8 mouse cellular contexts compared by ENCODE assay signal in genomic region chr7:126896912-126897311, GRCm38 (mm10). TPM values are rescaled to one million over a fixed set of nuclear protein-coding genes. Genes with fewer than 3 reads are reported as not detected.
A peak's percentile ranks its signal among the peaks of the same experiment; 100 is the strongest.
DNase-seq lines count a peak whose midpoint lies in the region; ATAC-seq and TF ChIP-seq lines count a peak whose summit lies in the region.

No protein-coding gene starts in this region.

- H3K27ac ChIP-seq in heart, adult 2 months = peak overlapping the region; percentile 97
- H3K27ac ChIP-seq in liver, embryonic 12.5 days = peak overlapping the region; percentile 73

- H3K79me2 ChIP-seq in heart, adult 2 months (replicated peaks; ENCODE audit: control insufficient read depth, insufficient read depth, low read length) = no peaks in the 10 kb centered on the region

- no peaks in the 10 kb centered on the region for H3K9me3 ChIP-seq in liver, embryonic 12.5 days (replicated peaks)

- peak overlapping the region; percentile 84 for H3K4me2 ChIP-seq in liver, embryonic 12.5 days

- intact Hi-C loops in heart, adult 2 months (cut with DNase I) = loop anchor here (5.0 kb wide), 2 partner anchors 35 to 130 kb away; partner anchors contain the start of genes Hirip3, Ino80e and Maz
- intact Hi-C loops in heart, postnatal 25 days (cut with DNase I) = loop anchor here (5.0 kb wide), 1 partner anchor 35 kb away; the partner anchor contains the start of genes Hirip3 and Ino80e

- H3K9ac ChIP-seq in heart, adult 2 months (ENCODE audit: low read depth, low read length) = peak overlapping the region; percentile 17
- peak overlapping the region; percentile 79 for H3K9ac ChIP-seq in liver, embryonic 12.5 days

- peak in 1 of 2 experiments; percentile 38 for DNase-seq in heart, adult 2 months
- DNase-seq in heart, postnatal 25 days (ENCODE audit: low spot score) = no peak
- peak; percentile 11 for DNase-seq in thymus, postnatal 4 days
- DNase-seq in thymus, adult 18-20 months = no peak
- no peak for DNase-seq in frontal cortex, adult 2 months (ENCODE audit: extremely low spot score in 1 of 2, low spot score in 1 of 2)
- DNase-seq in frontal cortex, postnatal 10 days (ENCODE audit: low spot score in 2 of 2) = no peak
- DNase-seq in lung, postnatal 10 days = no peak

- WGBS in heart, adult 2 months = 82% methylated on average over 5 of the region's 5 CpGs
- WGBS in liver, embryonic 12.5 days (ENCODE audit: insufficient replicate concordance) = 70% methylated on average over 5 of the region's 5 CpGs

- TF ChIP-seq CTCF in heart, adult 2 months (IDR thresholded peaks at IDR 0.05) = no peak

- peaks cover 8% of the 10 kb centered on the region for H3K4me1 ChIP-seq in heart, adult 2 months (ENCODE audit: control insufficient read depth, insufficient read depth, low read length)
- H3K4me1 ChIP-seq in liver, embryonic 12.5 days = peaks cover 19% of the 10 kb centered on the region

- peak overlapping the region; percentile 75; the same call in 1 of the 2 replicates for H3K4me3 ChIP-seq in heart, adult 2 months
- H3K4me3 ChIP-seq in liver, embryonic 12.5 days = peak overlapping the region; percentile 73

- no peak for TF ChIP-seq POLR2A in heart, adult 2 months (IDR thresholded peaks at IDR 0.05; ENCODE audit: insufficient read depth, low read depth, low read length)

- no peak for TF ChIP-seq EP300 in heart, adult 2 months (IDR thresholded peaks at IDR 0.05; ENCODE audit: insufficient read depth, low read depth, low read length)

- ATAC-seq in liver, embryonic 12.5 days = no peak

- no peaks in the 10 kb centered on the region; the same call in none of the 2 replicates for H3K36me3 ChIP-seq in heart, adult 2 months (ENCODE audit: control insufficient read depth, insufficient read depth, low read length)
- peaks cover under 1% of the 10 kb centered on the region; the same call in 1 of the 2 replicates for H3K36me3 ChIP-seq in liver, embryonic 12.5 days

- H3K27me3 ChIP-seq in heart, adult 2 months (ENCODE audit: control insufficient read depth, insufficient read depth, low read length) = no peaks in the 10 kb centered on the region
- H3K27me3 ChIP-seq in liver, embryonic 12.5 days (replicated peaks) = no peaks in the 10 kb centered on the region

RNA-seq across cellular contexts. Expression of gene Taok2, which starts 12.4 kb away (rescaled TPM):
- total RNA-seq in heart, adult 2 months (2021) = 10 to 100 TPM; 37.4 to 39.8 TPM
- polyA plus RNA-seq in heart, adult 2 months (2012; rRNA removed) = 43.1 and 44.7 TPM in 2 replicates
- 10 to 100 TPM; 43.6 to 44.6 TPM for total RNA-seq in heart, postnatal 25 days (2021)
- polyA plus RNA-seq in liver, embryonic 12.5 days (2016; fragmentation: Nextera tagmentation; extraction: Ambion mirVana) = 20.1 and 20.6 TPM in 2 replicates
- 105 and 110 TPM in 2 replicates for polyA plus RNA-seq in frontal cortex, adult 2 months (2012; rRNA removed)

RNA-seq across cellular contexts. Expression of gene Tmem219, which starts 25.8 kb away (rescaled TPM):
- 10 to 100 TPM in 1 of 2 experiments, 1 to 10 TPM in 1; 8.6 to 12.0 TPM for total RNA-seq in heart, adult 2 months (2021)
- 27.1 and 33.6 TPM in 2 replicates for polyA plus RNA-seq in heart, adult 2 months (2012; rRNA removed)
- 10 to 100 TPM in 1 of 2 experiments, 1 to 10 TPM in 1; 7.6 to 11.5 TPM for total RNA-seq in heart, postnatal 25 days (2021)
- polyA plus RNA-seq in liver, embryonic 12.5 days (2016; fragmentation: Nextera tagmentation; extraction: Ambion mirVana) = 16.7 and 16.9 TPM in 2 replicates
- 27.7 and 30.9 TPM in 2 replicates for polyA plus RNA-seq in frontal cortex, adult 2 months (2012; rRNA removed)

RNA-seq across cellular contexts. Expression of gene Kctd13, which starts 31.8 kb away (rescaled TPM):
- total RNA-seq in heart, adult 2 months (2021) = 1 to 10 TPM; 6.7 TPM
- polyA plus RNA-seq in heart, adult 2 months (2012; rRNA removed) = 12.7 and 13.7 TPM in 2 replicates
- total RNA-seq in heart, postnatal 25 days (2021) = 1 to 10 TPM; 5.3 to 6.8 TPM
- polyA plus RNA-seq in liver, embryonic 12.5 days (2016; fragmentation: Nextera tagmentation; extraction: Ambion mirVana) = 10.3 and 10.7 TPM in 2 replicates
- polyA plus RNA-seq in frontal cortex, adult 2 months (2012; rRNA removed) = 163 and 171 TPM in 2 replicates

RNA-seq across cellular contexts. Expression of gene Ino80e, which starts 34.7 kb away (rescaled TPM):
- total RNA-seq in heart, adult 2 months (2021) = 10 to 100 TPM; 16.8 to 18.3 TPM
- 25.9 and 29.6 TPM in 2 replicates for polyA plus RNA-seq in heart, adult 2 months (2012; rRNA removed)
- 10 to 100 TPM; 17.7 to 18.9 TPM for total RNA-seq in heart, postnatal 25 days (2021)
- polyA plus RNA-seq in liver, embryonic 12.5 days (2016; fragmentation: Nextera tagmentation; extraction: Ambion mirVana) = 70.5 and 73.0 TPM in 2 replicates
- polyA plus RNA-seq in frontal cortex, adult 2 months (2012; rRNA removed) = 56.0 and 58.8 TPM in 2 replicates

RNA-seq across cellular contexts. Expression of gene Hirip3, which starts 35.1 kb away (rescaled TPM):
- total RNA-seq in heart, adult 2 months (2021) = 1 to 10 TPM; 5.7 to 6.3 TPM
- polyA plus RNA-seq in heart, adult 2 months (2012; rRNA removed) = 3.6 and 4.4 TPM in 2 replicates
- total RNA-seq in heart, postnatal 25 days (2021) = 1 to 10 TPM; 5.1 to 5.5 TPM
- 20.3 and 22.0 TPM in 2 replicates for polyA plus RNA-seq in liver, embryonic 12.5 days (2016; fragmentation: Nextera tagmentation; extraction: Ambion mirVana)
- polyA plus RNA-seq in frontal cortex, adult 2 months (2012; rRNA removed) = 89.0 and 92.5 TPM in 2 replicates

Comparison
In these comparisons a context has a peak if more than half of its experiments do, and no peak if none do; other contexts are left out.
1. RNA of gene Kctd13, which starts 31.8 kb away (polyA plus RNA-seq): 163 to 171 TPM in frontal cortex, adult 2 months; 12.7 to 13.7 TPM in heart, adult 2 months and 10.3 to 10.7 TPM in liver, embryonic 12.5 days; every median in the first group is over 10 times any median in the second.